ENCODE assay signal across 13 mouse cellular contexts in genomic region chr6:100642786-100643185, GRCm38 (mm10).
"Had no signal": no experiment of that assay in that cellular context is flagged by ENCODE, and none has a peak within 500 bp of the region (broad histone marks: within the 10 kb centered on the region; RNA-seq: fewer than 3 reads in every experiment).

No protein-coding gene starts in this region.

- DNase-seq: liver, postnatal 0 days; lung, adult 2 months; lung, postnatal 14 days; lung, postnatal 36 days; midbrain, embryonic 14.5 days; right cerebral cortex, postnatal 25 days; right cerebral cortex, postnatal 4 days; spleen, adult 18-20 months; thymus, adult 18-20 months; thymus, postnatal 14 days; thymus, postnatal 36 days had no signal

- ATAC-seq: liver, postnatal 0 days; lung, postnatal 0 days; midbrain, embryonic 16.5 days had no signal
